Mouse (Mus musculus) liver, embryonic 14.5 days (tissue): Measurements from ENCODE around the gene Slc25a12. TPM values are rescaled to one million over a fixed set of nuclear protein-coding genes. Genes with fewer than 3 reads are reported as not detected.

Experiments
- ATAC-seq: fragments of 200-750 bp; cut with Nextera tagmentation; 2 replicates; pipeline ENCODE4 v1.8.0; 2017; ENCODE audit warnings: moderate number of reproducible peaks, mild to moderate bottlenecking, moderate library complexity; ENCODE audit not compliant: insufficient read depth
- DNase-seq, 3 experiments: peaks; one replicate each; pipeline ENCODE4 v3.0.0-alpha.2; 2012 to 2013; ENCODE audit warnings: low read depth in 3 of 3, low spot score in 3 of 3
- H3K27ac ChIP-seq: fragments of 300-500 bp; sonication (generic); 2 replicates; pipeline ENCODE4 v1.5.1; 2014; ENCODE audit warnings: moderate library complexity, mild to moderate bottlenecking, control low read depth, inconsistent platforms
- H3K27me3 ChIP-seq: fragments of 300-500 bp; sonication (generic); 2 replicates; pipeline ENCODE4 v1.6.1; 2014; ENCODE audit warnings: mild to moderate bottlenecking, low read length, moderate library complexity; ENCODE audit not compliant: control insufficient read depth, insufficient read depth
- H3K36me3 ChIP-seq: fragments of 300-500 bp; sonication (generic); replicated peaks from 2 replicates; pipeline ENCODE4 v1.6.1; 2014; ENCODE audit warnings: low read depth; ENCODE audit not compliant: control insufficient read depth, insufficient read depth
- H3K4me1 ChIP-seq, 2 experiments: fragments of 200-500 bp in 1 of 2; fragments of 300-500 bp in 1 of 2; sonication (generic) in 1 of 2; replicated peaks; 2 replicates each; pipeline ENCODE4 v1.6.1; 2012 to 2014; ENCODE audit warnings: antibody characterized with exemption in 1 of 2, inconsistent platforms in 1 of 2, low read length in 1 of 2; ENCODE audit not compliant: control insufficient read depth in 2 of 2, insufficient read depth in 2 of 2
- H3K4me2 ChIP-seq: fragments of 300-500 bp; sonication (generic); 2 replicates; pipeline ENCODE4 v1.6.1; 2014; ENCODE audit warnings: low read depth, mild to moderate bottlenecking, control low read depth, moderate library complexity
- H3K4me3 ChIP-seq, 2 experiments: fragments of 200-500 bp in 1 of 2; fragments of 300-500 bp in 1 of 2; sonication (generic) in 1 of 2; 2 replicates each; pipeline ENCODE4 v1.5.1; 2012 to 2014; ENCODE audit warnings: low read depth in 2 of 2, low read length in 2 of 2, mild to moderate bottlenecking in 2 of 2, control low read depth in 1 of 2, inconsistent platforms in 1 of 2, moderate library complexity in 1 of 2; ENCODE audit not compliant: insufficient read depth in 1 of 2
- H3K9ac ChIP-seq: fragments of 300-500 bp; sonication (generic); replicated peaks from 2 replicates; pipeline ENCODE4 v1.6.1; 2014; ENCODE audit warnings: mild to moderate bottlenecking, control low read depth, moderate library complexity
- H3K9me3 ChIP-seq: fragments of 300-500 bp; sonication (generic); 2 replicates; pipeline ENCODE4 v1.6.1; 2016; ENCODE audit warnings: low read length, mixed read lengths; ENCODE audit not compliant: control insufficient read depth
- CTCF ChIP-seq: IDR thresholded peaks from 2 replicates; pipeline ENCODE4 v1.5.1; 2016; ENCODE audit warnings: antibody characterized with exemption, low read depth, control low read depth
- EP300 ChIP-seq: IDR thresholded peaks from 2 replicates; pipeline ENCODE4 v1.6.1; 2016; ENCODE audit warnings: antibody characterized with exemption, low read depth
- WGBS: fragments of 180-500 bp; shearing (Covaris S2); extraction: QIAGEN DNeasy Blood & Tissue Kit; methylation state at CpG from one replicate; pipeline ENCODE4 v1.1.7; 2014; ENCODE audit not compliant: insufficient replicate concordance; 5-methylcytosine and 5-hydroxymethylcytosine counted together
- polyA plus RNA-seq, 2 experiments: library from polyadenylated mRNA; depleted of rRNA in 1 of 2; stranded (reverse) in 1 of 2; unstranded in 1 of 2; fragments of >200 nt; fragmentation: Nextera tagmentation in 1 of 2; extraction: Ambion mirVana in 1 of 2; gene quantifications; 2 replicates each; pipeline versions ENCODE4 v1.2.1 to v1.2.3; 2012 to 2014

Slc25a12 gene
- polyA plus RNA-seq, 2 experiments: 12.8 to 23.0 TPM

GRCm38 (mm10) chr2:71232976-71233375 lies 134.6 kb downstream of the Slc25a12 start:
- Histone ChIP-seq H3K4me1 (peaks cover 10 to 11% of the 10 kb centered on the region in 2 experiments), H3K4me2 (no peak overlapping the region), H3K9me3 (no peaks in the 10 kb centered on the region), H3K36me3 (peaks cover 6% of the 10 kb centered on the region), H3K27me3 (no peaks in the 10 kb centered on the region), H3K27ac (no peak overlapping the region), H3K4me3 (no peak overlapping the region), H3K9ac (no peak overlapping the region)
- DNase-seq (no peak), ATAC-seq (no peak)
- TF ChIP-seq EP300 (no peak), CTCF (no peak)
- 75% methylated on average over 2 of the region's 2 CpGs for WGBS

GRCm38 (mm10) chr2:71231951-71232350 lies 135.6 kb downstream of the Slc25a12 start:
- TF ChIP-seq CTCF (no peak), EP300 (no peak)
- H3K9ac ChIP-seq: no peak overlapping the region
- peaks cover 10 to 11% of the 10 kb centered on the region in 2 experiments for H3K4me1 ChIP-seq
- 71% methylated on average over 5 of the region's 5 CpGs for WGBS
- H3K4me3 ChIP-seq: no peak overlapping the region
- ATAC-seq: no peak
- H3K9me3 ChIP-seq: no peaks in the 10 kb centered on the region
- peaks cover 6% of the 10 kb centered on the region for H3K36me3 ChIP-seq
- H3K4me2 ChIP-seq: no peak overlapping the region
- no peak for DNase-seq
- no peak overlapping the region for H3K27ac ChIP-seq
- H3K27me3 ChIP-seq: no peaks in the 10 kb centered on the region

GRCm38 (mm10) chr2:71229603-71230002 lies 137.9 kb downstream of the Slc25a12 start:
- no peak overlapping the region for H3K4me3 ChIP-seq
- no peak overlapping the region for H3K9ac ChIP-seq
- WGBS: 66% methylated on average over 1 of the region's 1 CpGs
- H3K27ac ChIP-seq: no peak overlapping the region
- H3K27me3 ChIP-seq: no peaks in the 10 kb centered on the region
- no peak for DNase-seq
- H3K4me1 ChIP-seq: peaks cover 0 to under 1% of the 10 kb centered on the region in 2 experiments; a peak in 1 of 4 replicates
- no peak for ATAC-seq
- no peaks in the 10 kb centered on the region for H3K9me3 ChIP-seq
- H3K4me2 ChIP-seq: no peak overlapping the region
- no peak for TF ChIP-seq CTCF
- TF ChIP-seq EP300: no peak
- peaks cover 1% of the 10 kb centered on the region for H3K36me3 ChIP-seq

- H3K4me3 ChIP-seq: no peak overlapping the region
- H3K4me2 ChIP-seq: no peak overlapping the region
- no peak for TF ChIP-seq EP300
- TF ChIP-seq CTCF: peak; percentile 33; the same call in 1 of the 2 replicates
- no peak overlapping the region for H3K9ac ChIP-seq
- no peaks in the 10 kb centered on the region for H3K27me3 ChIP-seq
- ATAC-seq: no peak
- no peaks in the 10 kb centered on the region for H3K4me1 ChIP-seq
- 48% methylated on average over 1 of the region's 1 CpGs for WGBS
- H3K36me3 ChIP-seq: peaks cover 9% of the 10 kb centered on the region
- no peaks in the 10 kb centered on the region for H3K9me3 ChIP-seq
- H3K27ac ChIP-seq: no peak overlapping the region
- DNase-seq: no peak
Observed at GRCm38 (mm10) chr2:71227398-71227797, 140.2 kb downstream of the Slc25a12 start.

Other genes starting within 250 kb of the Slc25a12 start
- gene Cybrd1, start 249.8 kb downstream of the Slc25a12 start, polyA plus RNA-seq (2012; rRNA removed): 0.90 and 0.92 TPM in 2 replicates
- gene Cybrd1, start 249.8 kb downstream of the Slc25a12 start, polyA plus RNA-seq (2014; fragmentation: Nextera tagmentation; extraction: Ambion mirVana): 0.38 and 0.58 TPM in 2 replicates
- 15.2 and 24.8 TPM in 2 replicates for gene Dync1i2, start 156.0 kb downstream of the Slc25a12 start, polyA plus RNA-seq (2012; rRNA removed)
- gene Dync1i2, start 156.0 kb downstream of the Slc25a12 start, polyA plus RNA-seq (2014; fragmentation: Nextera tagmentation; extraction: Ambion mirVana): 29.9 and 36.7 TPM in 2 replicates
- gene Hat1, start 21.2 kb upstream of the Slc25a12 start, polyA plus RNA-seq (2012; rRNA removed): 41.3 and 69.4 TPM in 2 replicates
- 120 and 122 TPM in 2 replicates for gene Hat1, start 21.2 kb upstream of the Slc25a12 start, polyA plus RNA-seq (2014; fragmentation: Nextera tagmentation; extraction: Ambion mirVana)
- gene Metap1d, start 85.5 kb upstream of the Slc25a12 start, polyA plus RNA-seq (2012; rRNA removed): 20.8 and 29.9 TPM in 2 replicates
- gene Metap1d, start 85.5 kb upstream of the Slc25a12 start, polyA plus RNA-seq (2014; fragmentation: Nextera tagmentation; extraction: Ambion mirVana): 22.2 TPM in 2 replicates
- 0.07 and 0.38 TPM in 2 replicates for gene Dlx1, start 160.4 kb upstream of the Slc25a12 start, polyA plus RNA-seq (2012; rRNA removed)
- not detected in 2 replicates for gene Dlx1, start 160.4 kb upstream of the Slc25a12 start, polyA plus RNA-seq (2014; fragmentation: Nextera tagmentation; extraction: Ambion mirVana)
- 0.01 and 0.05 TPM in 2 replicates for gene Dlx2, start 179.0 kb upstream of the Slc25a12 start, polyA plus RNA-seq (2012; rRNA removed)
- not detected in 2 replicates for gene Dlx2, start 179.0 kb upstream of the Slc25a12 start, polyA plus RNA-seq (2014; fragmentation: Nextera tagmentation; extraction: Ambion mirVana)